Mouse (Mus musculus): ENCODE measurements around the gene Exoc8.
A peak's percentile ranks its signal among the peaks of the same experiment; 100 is the strongest.

Exoc8 gene

DNA sequence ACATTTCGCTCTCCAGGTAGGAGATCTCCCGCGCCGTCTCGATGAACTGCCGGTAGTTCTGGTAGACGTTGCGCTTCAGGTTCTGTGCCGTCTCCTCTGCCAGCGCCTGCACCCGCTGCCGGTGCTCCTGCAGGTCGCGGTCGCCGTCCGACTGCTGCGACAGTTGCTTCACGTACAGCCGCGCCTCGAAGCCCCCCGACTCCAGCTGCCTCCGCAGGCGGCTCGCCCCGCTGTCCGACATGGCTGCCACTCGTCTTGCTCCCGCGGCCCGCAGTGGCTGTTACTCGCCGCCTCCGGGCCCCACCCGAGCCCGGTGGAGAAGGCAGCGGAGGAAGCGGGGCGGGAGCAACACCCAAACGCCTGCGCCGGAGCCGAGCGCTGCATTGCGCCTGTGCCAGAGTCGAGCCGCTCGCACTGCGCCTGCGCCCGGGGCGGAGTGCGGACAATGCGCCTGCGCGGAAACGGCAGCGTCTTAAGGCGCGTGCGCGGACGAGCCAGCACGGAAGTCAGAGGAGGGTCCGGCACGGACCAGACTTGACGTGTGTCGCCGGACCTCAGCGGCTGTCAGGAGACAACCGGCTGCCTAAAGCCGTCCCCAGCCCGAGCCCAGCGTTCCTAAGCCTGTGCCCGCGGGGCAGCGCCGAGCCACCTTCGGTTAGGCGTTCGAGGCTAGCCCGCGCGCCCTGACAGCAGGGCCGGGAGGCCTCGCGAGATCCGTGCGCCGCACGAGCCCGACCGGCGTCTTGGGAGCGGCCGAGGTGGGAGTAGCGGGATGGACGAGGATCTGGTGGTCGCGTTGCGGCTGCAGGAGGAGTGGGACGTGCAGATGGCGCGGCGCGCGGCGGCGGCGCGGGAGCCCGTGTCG, at the start of gene Exoc8, which contains the start of gene Sprtn:
Exoc8 (minus strand) TSS at position 320 of the 865 bp plus-strand sequence.
Sprtn (plus strand) TSS at position 501 of the 865 bp plus-strand sequence.
- peak; percentile 92 for DNase-seq (ENCODE audit: low read depth)

DNA sequence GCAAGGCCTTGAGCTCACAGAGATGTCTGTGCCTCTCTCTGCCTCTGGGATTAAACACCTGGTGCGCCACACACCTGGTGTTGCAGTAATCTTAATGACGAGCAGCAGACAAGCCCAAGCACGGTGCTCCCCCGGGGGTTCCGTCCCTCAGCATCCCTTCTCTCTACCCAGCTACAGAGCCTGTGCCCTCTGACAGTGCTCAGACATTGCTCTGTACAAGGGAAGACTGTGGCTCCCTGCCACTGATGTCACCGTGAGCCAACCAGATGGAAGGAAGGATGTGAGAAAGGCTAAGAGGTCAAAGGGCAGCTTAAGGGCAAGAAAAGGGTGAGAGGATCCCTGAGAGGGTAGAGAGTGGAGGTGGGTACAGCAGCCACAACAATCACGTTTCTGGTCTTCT, 46.9 kb upstream of the Exoc8 start:
- DNase-seq (ENCODE audit: low read depth): no peak

- DNase-seq (ENCODE audit: low read depth): no peak
These were observed 46.3 kb upstream of the Exoc8 start for GRCm38 (mm10) chr8:124943801-124944200.

GRCm38 (mm10) chr8:124937293-124937692, 39.8 kb upstream of the Exoc8 start:
- DNase-seq (ENCODE audit: low read depth): no peak

DNA sequence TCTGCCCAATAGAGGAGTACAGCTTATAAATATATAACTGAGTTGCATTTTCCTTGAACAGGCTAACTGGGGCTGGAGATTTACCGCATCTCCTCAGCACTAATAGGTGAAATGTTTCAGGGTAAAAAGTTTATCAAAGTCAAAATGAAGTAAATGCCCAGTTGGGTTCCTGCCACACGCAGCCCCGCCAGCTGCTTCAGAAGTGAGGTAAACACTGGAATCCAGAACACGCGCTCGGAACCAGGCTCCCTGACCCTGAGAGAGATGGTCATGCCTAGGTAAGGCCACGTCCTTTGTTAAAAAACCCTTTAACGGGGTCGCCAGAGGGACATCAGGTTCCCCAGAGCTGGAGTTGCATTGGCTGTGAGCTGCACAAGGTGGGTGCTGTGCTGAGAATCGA, 39.2 kb upstream of the Exoc8 start:
- DNase-seq (ENCODE audit: low read depth): no peak

DNA sequence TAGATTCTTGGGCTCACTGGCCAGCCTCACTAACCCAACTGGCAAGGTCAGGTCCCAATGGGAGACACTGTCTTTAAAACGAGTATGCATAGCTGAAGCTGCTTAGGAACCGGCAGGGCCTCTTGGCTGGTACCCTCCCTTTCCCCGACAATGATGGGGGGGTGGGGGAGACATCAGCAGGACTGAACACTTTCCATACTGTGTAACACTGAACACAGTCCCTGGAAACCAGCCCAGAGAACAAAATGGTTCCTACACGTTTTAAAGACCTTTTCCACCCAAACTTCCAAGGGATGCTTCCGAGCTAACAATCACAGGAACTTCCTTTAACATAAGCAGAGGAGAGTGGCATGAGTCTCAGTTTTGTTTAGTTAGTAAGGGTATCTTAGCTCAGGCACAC, 37.6 kb upstream of the Exoc8 start:
- no peak for DNase-seq (ENCODE audit: low read depth)

DNA sequence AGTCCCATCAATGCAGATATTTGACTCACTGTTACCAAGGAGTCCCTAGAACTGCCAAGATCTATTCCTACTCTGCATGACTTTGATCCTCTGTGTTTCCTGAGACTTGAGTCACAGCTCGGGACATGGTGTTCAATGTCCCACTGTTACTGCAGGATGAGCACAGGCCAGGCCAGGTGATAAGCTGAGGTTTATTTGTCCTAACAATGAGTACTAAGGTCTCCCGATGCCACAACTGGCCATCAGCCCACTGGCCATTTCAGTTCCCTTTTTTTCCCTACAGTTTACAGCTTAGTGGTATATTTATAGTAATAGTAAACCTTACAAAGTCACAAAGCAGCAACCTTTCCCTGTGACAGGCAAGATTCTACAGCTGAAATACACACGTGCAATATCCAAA, 34.9 kb upstream of the Exoc8 start:
- DNase-seq (ENCODE audit: low read depth): no peak

DNA sequence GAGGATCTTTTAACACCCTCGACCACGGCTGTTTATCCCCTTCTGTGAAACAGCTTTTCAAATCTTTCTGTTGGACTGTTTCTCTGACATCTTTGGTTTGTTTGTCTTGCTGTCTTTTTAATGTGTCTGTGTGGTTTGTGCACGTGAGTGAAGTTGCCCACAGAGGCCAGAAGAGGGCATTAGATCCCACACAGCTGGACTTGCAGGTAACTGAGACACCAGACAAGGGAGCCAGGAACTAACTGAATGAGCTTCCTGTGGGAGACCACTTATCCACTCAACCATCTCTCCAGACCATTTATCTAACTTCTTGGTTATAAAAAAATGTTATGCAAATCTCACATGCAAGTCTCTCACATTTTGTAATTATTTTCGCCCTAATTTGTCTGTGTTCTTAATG, 33.1 kb upstream of the Exoc8 start:
- DNase-seq (ENCODE audit: low read depth): peak; percentile 52

GRCm38 (mm10) chr8:124930086-124930485, 32.6 kb upstream of the Exoc8 start:
- DNase-seq (ENCODE audit: low read depth): no peak

DNA sequence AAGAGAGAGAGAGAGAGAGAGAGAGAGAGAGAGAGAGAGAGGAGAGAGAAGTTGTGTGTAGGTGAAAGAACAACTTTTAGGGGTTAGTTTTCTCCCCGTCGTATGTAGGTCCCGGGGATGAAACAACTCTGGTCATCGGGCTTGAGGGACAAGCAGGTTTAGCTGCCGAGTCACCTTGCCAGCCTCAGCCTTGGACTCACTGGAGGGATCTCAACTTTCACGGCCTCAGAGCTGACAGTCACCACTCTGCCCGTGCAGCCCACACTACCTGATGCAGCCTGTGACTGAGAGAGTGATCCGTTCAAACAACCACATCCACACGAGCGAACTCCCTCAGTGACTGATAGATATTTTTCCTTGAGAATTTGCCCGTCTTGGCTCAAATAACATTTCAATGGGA, 31.5 kb upstream of the Exoc8 start:
- no peak for DNase-seq (ENCODE audit: low read depth)

- DNase-seq (ENCODE audit: low read depth): no peak
These were observed 28.9 kb upstream of the Exoc8 start for GRCm38 (mm10) chr8:124926351-124926771.

- peak; percentile 52 for DNase-seq (ENCODE audit: low read depth)
These were observed 28.2 kb upstream of the Exoc8 start for GRCm38 (mm10) chr8:124925544-124926266.

- peak; percentile 45 for DNase-seq (ENCODE audit: low read depth)
These were observed 26.6 kb upstream of the Exoc8 start for GRCm38 (mm10) chr8:124923971-124924652.

- DNase-seq (ENCODE audit: low read depth): peak; percentile 62
These were observed 25.1 kb upstream of the Exoc8 start for GRCm38 (mm10) chr8:124922490-124923089.

DNA sequence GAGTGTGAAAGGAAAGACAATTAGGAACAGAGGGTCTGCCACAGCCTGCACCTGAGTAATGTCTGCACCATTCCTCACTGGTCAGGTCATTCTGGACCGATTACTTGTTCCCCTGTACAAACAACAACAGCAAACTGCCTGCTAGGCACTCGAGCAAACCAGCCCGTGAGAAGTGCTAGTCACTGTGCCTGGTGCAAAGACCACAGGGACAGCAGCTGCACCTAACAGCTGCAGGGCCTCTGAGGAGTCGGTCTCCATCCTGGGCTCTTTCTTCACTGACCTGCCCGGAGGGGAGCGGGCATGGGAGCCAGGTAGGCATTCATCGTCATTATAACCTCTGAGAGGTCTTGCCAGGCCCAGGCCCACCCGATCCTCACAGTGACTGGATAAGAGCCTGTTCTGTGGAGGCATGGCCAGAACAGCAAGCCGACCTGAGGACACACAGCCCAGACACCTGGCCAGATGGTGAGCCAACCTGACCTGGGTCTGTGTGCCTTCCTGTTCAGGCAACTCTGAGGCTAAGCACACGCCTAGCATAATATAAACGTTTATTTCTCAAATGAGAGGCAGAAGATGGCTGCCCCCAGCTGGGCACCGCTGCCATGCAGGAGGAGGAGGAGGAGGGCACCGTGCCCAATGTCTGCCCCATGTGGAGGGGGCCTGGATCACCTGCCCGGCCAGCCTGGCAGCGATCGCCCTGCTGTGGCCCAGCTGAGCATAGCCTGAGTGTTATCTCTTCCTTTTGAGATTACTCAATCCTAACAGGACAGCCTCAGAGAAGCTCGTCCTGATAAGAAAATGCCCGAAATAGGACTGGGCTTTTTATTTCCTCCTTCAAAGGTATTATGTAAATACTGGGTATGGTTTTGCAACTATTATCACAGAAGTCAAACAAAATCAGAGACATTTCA, 24.1 kb upstream of the Exoc8 start:
- peak; percentile 91 for DNase-seq (ENCODE audit: low read depth)

- no peak for DNase-seq (ENCODE audit: low read depth)
These were observed 20.4 kb upstream of the Exoc8 start for GRCm38 (mm10) chr8:124917741-124918484.

GRCm38 (mm10) chr8:124914061-124914460, 16.6 kb upstream of the Exoc8 start:
- no peak for DNase-seq (ENCODE audit: low read depth)

- DNase-seq (ENCODE audit: low read depth): peak; percentile 47
These were observed 14.7 kb upstream of the Exoc8 start for GRCm38 (mm10) chr8:124911938-124912872.

GRCm38 (mm10) chr8:124910349-124910748, 12.8 kb upstream of the Exoc8 start:
- no peak for DNase-seq (ENCODE audit: low read depth)
